Mouse (Mus musculus) heart, adult 2 months (tissue): ENCODE measurements at regions not wholly inside any gene's neighbourhood (a gene's known extent, or its start where the extent isn't known, plus 50 kb on each side); places are given as distances from the start of the nearest gene placed in this dataset.

ENCODE experiments used
- CTCF ChIP-seq: fragments of 200-600 bp; IDR thresholded peaks from 2 replicates; pipeline ENCODE4 v1.8.1; 2022; ENCODE audit warnings: antibody characterized with exemption, mild to moderate bottlenecking, moderate library complexity
- EP300 ChIP-seq: fragments of 200-500 bp; IDR thresholded peaks from 2 replicates; pipeline ENCODE4 v1.6.1; 2011; ENCODE audit warnings: low read depth, low read length, control low read depth; ENCODE audit not compliant: insufficient read depth
- POLR2A ChIP-seq: fragments of 200-500 bp; IDR thresholded peaks from 2 replicates; pipeline ENCODE4 v1.6.1; 2011; ENCODE audit warnings: mild to moderate bottlenecking, low read depth, low read length, control low read depth; ENCODE audit not compliant: insufficient read depth

DNA sequence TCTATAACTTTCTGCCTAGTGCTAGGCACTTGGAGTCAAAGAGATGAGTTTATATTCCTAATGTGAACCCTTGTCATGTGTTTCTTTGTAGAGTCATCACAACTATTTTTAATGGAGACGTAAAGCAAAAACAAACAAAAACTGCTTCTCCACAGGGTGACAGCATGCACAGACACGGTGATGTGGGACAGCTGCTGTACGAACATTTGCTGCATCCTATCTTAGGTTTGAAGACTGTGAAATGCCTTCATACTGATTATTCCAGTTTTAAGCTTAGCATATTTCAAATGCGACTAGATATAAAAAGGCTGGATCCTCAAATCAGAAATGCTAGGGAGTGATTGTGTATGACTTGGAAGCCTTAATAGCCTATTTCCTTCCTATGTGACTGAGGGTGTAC lies 187.3 kb upstream of the Eci2 start:
- TF ChIP-seq POLR2A, result no peak
- TF ChIP-seq CTCF, result no peak
- no peak for TF ChIP-seq EP300
